Mouse (Mus musculus) neural tube, embryonic 14.5 days (tissue): ENCODE results near the gene Axin2. TPM values are rescaled to one million over a fixed set of nuclear protein-coding genes. Genes with fewer than 3 reads are reported as not detected.
A peak's percentile ranks its signal among the peaks of the same experiment; 100 is the strongest.
"Not testable (repeated sequence)": the region's sequence is repeated elsewhere in the genome, so short reads cannot be mapped to it uniquely, and the experiment has no call there.

Source experiments
- ATAC-seq: fragments of 200-750 bp; cut with Nextera tagmentation; 2 replicates; pipeline ENCODE4 v1.8.0; 2017; ENCODE audit warnings: low read depth, mild to moderate bottlenecking, moderate TSS enrichment, moderate library complexity
- H3K27ac ChIP-seq: fragments of 300-500 bp; sonication (generic); 2 replicates; pipeline ENCODE4 v1.5.1; 2014; ENCODE audit warnings: low read depth, mild to moderate bottlenecking, control low read depth, low read length, moderate library complexity, mixed read lengths
- H3K27me3 ChIP-seq: fragments of 300-500 bp; sonication (generic); 2 replicates; pipeline ENCODE4 v1.6.1; 2014; ENCODE audit warnings: low read length; ENCODE audit not compliant: control insufficient read depth, insufficient read depth
- H3K36me3 ChIP-seq: fragments of 300-500 bp; sonication (generic); 2 replicates; pipeline ENCODE4 v1.6.1; 2014; ENCODE audit warnings: low read length, mixed read lengths; ENCODE audit not compliant: control insufficient read depth, insufficient read depth
- H3K4me1 ChIP-seq: fragments of 300-500 bp; sonication (generic); 2 replicates; pipeline ENCODE4 v1.6.1; 2014; ENCODE audit warnings: low read length; ENCODE audit not compliant: control insufficient read depth, insufficient read depth
- H3K4me2 ChIP-seq: fragments of 300-500 bp; sonication (generic); 2 replicates; pipeline ENCODE4 v1.6.1; 2014; ENCODE audit warnings: mild to moderate bottlenecking, low read depth, low read length, control low read depth
- H3K4me3 ChIP-seq: fragments of 300-500 bp; sonication (generic); 2 replicates; pipeline ENCODE4 v1.5.1; 2014; ENCODE audit warnings: low read depth, low read length, control low read depth, mixed read lengths
- H3K9ac ChIP-seq: fragments of 300-500 bp; sonication (generic); replicated peaks from 2 replicates; pipeline ENCODE4 v1.6.1; 2014; ENCODE audit warnings: low read depth, mild to moderate bottlenecking, control low read depth, low read length, mixed read lengths
- H3K9me3 ChIP-seq: fragments of 300-500 bp; sonication (generic); 2 replicates; pipeline ENCODE4 v1.6.1; 2016; ENCODE audit warnings: low read length; ENCODE audit not compliant: control insufficient read depth
- WGBS: fragments of 180-500 bp; shearing (Covaris S2); extraction: QIAGEN DNeasy Blood & Tissue Kit; methylation state at CpG from one replicate; pipeline ENCODE4 v1.1.7; 2014; 5-methylcytosine and 5-hydroxymethylcytosine counted together
- polyA plus RNA-seq: library from polyadenylated mRNA; unstranded; fragments of >200 nt; fragmentation: Nextera tagmentation; extraction: Ambion mirVana; gene quantifications from 2 replicates; pipeline ENCODE4 v1.2.1, GENCODE M21; 2014

Axin2 gene
- 6.6 and 9.1 TPM in 2 replicates for polyA plus RNA-seq

DNA sequence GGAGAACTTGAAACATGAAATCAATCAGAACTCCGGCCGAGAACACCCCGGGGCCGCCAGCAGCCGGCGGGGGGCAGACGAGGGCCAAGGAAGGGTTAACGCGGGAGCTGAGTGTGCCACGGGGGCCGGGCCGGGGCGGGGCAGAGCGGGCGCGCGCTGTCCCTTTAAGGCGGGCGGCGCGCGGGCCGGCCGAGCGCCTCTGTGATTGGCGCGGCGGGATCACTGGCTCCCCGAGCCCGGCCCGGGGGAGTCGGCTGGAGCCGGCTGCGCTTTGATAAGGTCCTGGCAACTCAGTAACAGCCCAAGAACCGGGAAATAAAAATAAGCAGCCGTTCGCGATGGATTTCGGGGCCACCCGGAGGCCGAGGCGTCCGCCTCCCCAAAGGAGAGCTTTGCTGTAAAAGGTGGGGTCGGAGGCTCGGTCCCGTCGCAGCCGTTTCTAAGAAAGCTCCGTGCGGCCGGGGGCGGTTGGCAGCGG, at the start of gene Axin2:
Gene Axin2, plus strand, starts transcription at position 192 of the 478 bp plus-strand sequence.
- Histone ChIP-seq H3K4me2 (peak within 1 kb of the TSS; percentile 96), H3K27ac (peak within 1 kb of the TSS; percentile 96), H3K9ac (peak within 1 kb of the TSS; percentile 86), H3K36me3 (no peaks in the 10 kb centered on the region), H3K27me3 (no peaks in the 10 kb centered on the region), H3K4me1 (peaks cover 38% of the 10 kb centered on the region), H3K9me3 (no peaks in the 10 kb centered on the region), H3K4me3 (peak within 1 kb of the TSS; percentile 90)
- peak; percentile 93 for ATAC-seq
- WGBS, result under 1% methylated on average over 53 of the region's 53 CpGs

GRCm38 (mm10) chr11:108871284-108871683, 48.9 kb upstream of the Axin2 start:
- not testable (repeated sequence) for ATAC-seq, H3K27ac ChIP-seq, H3K4me1 ChIP-seq, H3K9me3 ChIP-seq, H3K36me3 ChIP-seq, H3K9ac ChIP-seq, H3K4me2 ChIP-seq, H3K4me3 ChIP-seq, H3K27me3 ChIP-seq
- 92% methylated on average over 1 of the region's 1 CpGs for WGBS

DNA sequence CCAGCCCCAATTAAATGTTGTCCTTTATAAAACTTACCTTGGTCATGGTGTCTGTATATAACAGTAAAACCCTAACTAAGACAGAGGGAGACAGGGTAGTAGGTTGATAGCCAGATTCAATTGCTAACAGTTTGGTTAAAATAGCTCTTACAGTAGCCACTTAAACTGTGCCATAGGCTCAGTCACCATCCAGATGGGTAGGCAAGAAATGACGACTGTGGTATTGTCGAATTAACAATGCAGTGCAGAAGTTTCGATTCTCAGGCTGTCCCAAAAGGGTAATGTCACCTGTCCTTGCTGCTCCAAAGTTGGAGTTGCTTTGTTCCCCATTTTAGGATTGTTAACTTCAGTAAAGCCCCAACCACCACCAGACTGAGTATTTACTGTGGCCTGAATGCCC, 48.4 kb upstream of the Axin2 start:
- Histone ChIP-seq H3K4me2 (no peak overlapping the region), H3K4me1 (no peaks in the 10 kb centered on the region), H3K9ac (no peak overlapping the region), H3K36me3 (no peaks in the 10 kb centered on the region), H3K27ac (no peak overlapping the region), H3K4me3 (no peak overlapping the region), H3K27me3 (no peaks in the 10 kb centered on the region), H3K9me3 (no peaks in the 10 kb centered on the region)
- WGBS, result 88% methylated on average over 3 of the region's 3 CpGs
- no peak for ATAC-seq

DNA sequence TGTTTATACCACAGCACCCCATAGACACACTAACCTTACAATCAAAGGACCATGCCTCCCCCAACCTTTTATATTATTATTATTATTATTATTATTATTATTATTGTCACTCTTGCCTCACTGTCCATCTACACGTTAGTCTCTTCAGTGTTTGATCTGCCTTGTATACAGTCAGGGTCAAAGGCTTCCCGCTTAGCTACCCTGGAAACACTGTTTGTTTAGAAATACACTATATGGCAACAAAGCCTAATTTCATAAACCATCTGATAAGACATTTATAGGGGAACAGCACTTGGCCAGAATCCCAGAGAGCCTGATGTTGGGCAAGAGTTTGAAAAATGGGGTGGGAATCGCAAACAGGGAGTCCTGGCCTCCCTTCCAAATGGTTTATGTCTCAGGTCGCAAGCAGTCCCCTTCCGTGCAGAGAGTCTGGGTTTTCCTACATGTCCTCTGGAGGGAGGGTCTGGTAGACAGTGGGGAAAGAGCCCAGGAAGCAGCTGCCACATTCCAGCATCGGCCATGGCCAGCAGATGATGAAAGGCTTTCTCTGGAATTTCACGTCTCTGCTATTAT, 43.4 kb upstream of the Axin2 start:
- Histone ChIP-seq H3K27ac (no peak overlapping the region), H3K4me2 (no peak overlapping the region), H3K9me3 (no peaks in the 10 kb centered on the region), H3K27me3 (no peaks in the 10 kb centered on the region), H3K36me3 (no peaks in the 10 kb centered on the region), H3K9ac (no peak overlapping the region), H3K4me1 (no peaks in the 10 kb centered on the region), H3K4me3 (no peak overlapping the region)
- WGBS, result 85% methylated on average over 7 of the region's 7 CpGs
- no peak for ATAC-seq

DNA sequence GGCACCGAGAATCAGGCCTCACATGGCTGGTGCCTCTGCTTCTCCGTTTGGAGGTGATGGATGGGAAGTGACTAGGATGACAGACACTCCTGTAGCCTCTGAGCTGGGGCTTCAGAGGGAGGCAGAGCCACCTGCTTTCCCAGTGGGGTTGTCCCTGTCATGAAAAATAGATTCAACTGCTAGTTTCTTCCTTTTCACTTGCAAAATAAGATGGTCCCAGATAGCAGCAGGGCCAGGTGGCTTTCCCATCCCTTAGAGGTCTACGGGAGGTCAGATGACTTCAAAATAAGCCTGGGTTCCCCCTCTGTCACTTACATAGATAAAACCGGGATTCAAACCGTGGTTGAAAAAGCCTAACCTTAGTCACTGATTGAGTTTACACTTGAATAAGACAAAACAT, 42.6 kb upstream of the Axin2 start:
- Histone ChIP-seq H3K27me3 (no peaks in the 10 kb centered on the region), H3K36me3 (no peaks in the 10 kb centered on the region), H3K9ac (no peak overlapping the region), H3K4me3 (no peak overlapping the region), H3K4me1 (no peaks in the 10 kb centered on the region), H3K27ac (no peak overlapping the region), H3K4me2 (no peak overlapping the region), H3K9me3 (no peaks in the 10 kb centered on the region)
- no peak for ATAC-seq
- 75% methylated on average over 5 of the region's 5 CpGs for WGBS

GRCm38 (mm10) chr11:108880546-108880945, 39.6 kb upstream of the Axin2 start:
- ATAC-seq, result no peak
- H3K27me3 ChIP-seq, result no peaks in the 10 kb centered on the region
- no peaks in the 10 kb centered on the region for H3K36me3 ChIP-seq
- H3K4me3 ChIP-seq, result no peak overlapping the region
- H3K4me2 ChIP-seq, result no peak overlapping the region
- no peak overlapping the region for H3K9ac ChIP-seq
- H3K9me3 ChIP-seq, result no peaks in the 10 kb centered on the region
- no peaks in the 10 kb centered on the region for H3K4me1 ChIP-seq
- no peak overlapping the region for H3K27ac ChIP-seq
- 83% methylated on average over 4 of the region's 4 CpGs for WGBS

DNA sequence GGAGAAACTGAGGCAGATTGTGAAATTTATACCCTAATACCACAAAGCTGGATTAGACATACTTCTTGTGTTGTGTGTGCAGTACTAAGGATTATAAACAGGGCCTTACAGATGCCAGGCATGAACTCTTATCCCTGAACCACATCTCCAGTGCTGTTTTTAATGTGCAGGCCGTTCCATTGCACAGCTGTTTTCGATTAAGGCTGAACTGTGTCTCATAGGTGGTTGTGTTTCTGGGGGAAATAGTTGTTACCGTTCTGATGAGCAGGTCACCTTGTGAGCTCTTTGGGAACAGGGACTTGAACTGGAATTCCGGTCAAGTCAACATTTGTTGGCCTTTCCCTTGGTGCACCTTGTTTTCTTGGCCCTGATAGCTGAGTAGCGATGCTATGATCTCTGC, 38.5 kb upstream of the Axin2 start:
- no peaks in the 10 kb centered on the region for H3K4me1 ChIP-seq

DNA sequence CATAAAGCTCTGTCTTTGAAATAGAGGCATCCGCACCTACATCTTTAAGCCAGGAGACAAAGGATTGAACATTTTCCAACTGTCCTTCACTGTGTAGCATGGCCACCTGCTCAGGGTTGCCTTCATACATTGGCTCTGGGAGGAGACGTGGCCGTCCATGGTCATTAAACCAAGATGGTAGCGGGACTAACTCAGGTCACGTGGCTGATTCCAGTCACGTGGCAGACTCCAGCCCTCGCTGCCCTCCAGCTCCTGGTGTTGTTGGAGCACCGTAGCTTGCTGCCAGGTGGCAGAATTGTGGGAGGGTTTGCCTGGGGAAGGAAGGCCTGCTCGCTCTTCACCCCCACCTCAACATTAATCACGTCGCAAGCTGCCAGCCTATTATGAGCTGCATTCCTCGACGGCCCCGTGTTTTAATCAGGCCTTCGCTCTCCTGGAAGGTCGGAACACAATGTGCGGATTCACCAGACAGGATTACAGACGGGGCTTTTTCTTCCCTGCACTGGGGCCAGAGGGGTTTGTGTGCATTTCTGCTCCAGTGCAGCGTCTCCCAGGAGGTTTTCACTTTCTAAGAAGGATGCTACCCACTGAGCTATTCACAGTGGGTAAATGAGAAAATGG, 34.8 kb upstream of the Axin2 start:
- Histone ChIP-seq H3K36me3 (no peaks in the 10 kb centered on the region), H3K9ac (no peak overlapping the region), H3K27me3 (no peaks in the 10 kb centered on the region), H3K4me2 (no peak overlapping the region), H3K9me3 (no peaks in the 10 kb centered on the region), H3K4me1 (peaks cover 3% of the 10 kb centered on the region), H3K27ac (no peak overlapping the region; the same call in 1 of the 2 replicates), H3K4me3 (no peak overlapping the region)
- WGBS, result 30% methylated on average over 19 of the region's 19 CpGs
- ATAC-seq, result no peak

More for the DNA sequence above, 38.5 kb upstream of the Axin2 start:
- WGBS, result 84% methylated on average over 5 of the region's 5 CpGs
- Histone ChIP-seq H3K4me3 (no peak overlapping the region), H3K27me3 (no peaks in the 10 kb centered on the region), H3K36me3 (no peaks in the 10 kb centered on the region), H3K4me2 (no peak overlapping the region), H3K27ac (no peak overlapping the region), H3K9ac (no peak overlapping the region), H3K9me3 (no peaks in the 10 kb centered on the region)
- no peak for ATAC-seq

DNA sequence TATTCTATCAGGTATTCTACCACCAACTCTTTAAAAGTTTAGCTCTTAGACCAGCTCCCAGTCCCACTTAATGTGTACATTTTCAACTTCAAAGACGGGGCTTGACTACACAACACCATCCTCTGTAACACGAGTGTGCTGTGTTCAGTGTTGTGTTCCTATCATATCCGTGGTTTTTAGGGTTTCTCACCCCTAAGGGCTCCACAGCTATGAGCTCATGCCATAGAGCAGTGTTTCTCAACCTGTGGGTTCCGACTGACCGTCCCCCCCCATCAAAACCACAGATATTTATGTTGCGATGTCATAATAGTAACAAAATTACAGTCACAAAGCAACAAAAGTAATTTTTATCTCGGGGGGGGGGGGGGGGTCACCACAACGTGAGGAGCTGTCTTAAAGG, 34.1 kb upstream of the Axin2 start:
- Histone ChIP-seq H3K9ac (no peak overlapping the region), H3K27me3 (no peaks in the 10 kb centered on the region), H3K4me3 (no peak overlapping the region), H3K36me3 (no peaks in the 10 kb centered on the region), H3K27ac (no peak overlapping the region), H3K4me2 (no peak overlapping the region), H3K4me1 (peaks cover 7% of the 10 kb centered on the region), H3K9me3 (no peaks in the 10 kb centered on the region)
- ATAC-seq, result no peak
- 88% methylated on average over 8 of the region's 8 CpGs for WGBS
